Mouse (Mus musculus): Measurements from ENCODE around the gene Dcdc2b. TPM values are rescaled to one million over a fixed set of nuclear protein-coding genes. Genes with fewer than 3 reads are reported as not detected.

The Dcdc2b gene
- polyA plus RNA-seq, 1 experiment from 2014 or later = 4.0 TPM

DNA sequence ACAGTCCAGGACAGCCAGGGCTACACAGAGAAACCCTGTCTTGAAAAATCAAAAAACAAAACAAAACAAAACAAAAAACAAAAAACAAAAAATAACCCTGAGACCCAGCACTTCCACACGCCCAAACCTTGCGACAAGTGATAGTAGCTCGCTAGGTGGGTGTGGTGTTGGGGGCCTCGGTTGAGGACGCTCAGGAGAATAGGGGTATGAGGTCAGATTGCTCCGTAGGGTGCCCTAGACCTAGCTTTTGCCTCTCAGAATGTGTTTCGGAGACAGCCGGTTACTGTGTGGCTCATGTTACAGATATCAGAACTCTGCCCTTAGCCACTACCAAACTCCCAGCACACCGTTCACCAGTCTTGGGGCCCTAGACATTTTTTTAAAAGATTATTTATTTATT is 28.3 kb downstream of the Dcdc2b start:
- Histone ChIP-seq H3K4me1 (replicated peaks; ENCODE audit: control insufficient read depth, insufficient read depth, low read length) (peaks cover 7% of the 10 kb centered on the region), H3K36me3 (ENCODE audit: control insufficient read depth, insufficient read depth) (peaks cover 7% of the 10 kb centered on the region; the same call in 1 of the 2 replicates), H3K27me3 (replicated peaks; ENCODE audit: control insufficient read depth, insufficient read depth, low read length) (no peaks in the 10 kb centered on the region), H3K9me3 (ENCODE audit: control insufficient read depth, low read length) (no peaks in the 10 kb centered on the region), H3K27ac (ENCODE audit: low read length) (no peak overlapping the region), H3K9ac (replicated peaks; ENCODE audit: low read depth, low read length) (no peak overlapping the region), H3K4me2 (ENCODE audit: low read length) (no peak overlapping the region), H3K4me3 (replicated peaks; ENCODE audit: low read length) (no peak overlapping the region)
- WGBS = 82% methylated on average over 9 of the region's 9 CpGs
- ATAC-seq = no peak

DNA sequence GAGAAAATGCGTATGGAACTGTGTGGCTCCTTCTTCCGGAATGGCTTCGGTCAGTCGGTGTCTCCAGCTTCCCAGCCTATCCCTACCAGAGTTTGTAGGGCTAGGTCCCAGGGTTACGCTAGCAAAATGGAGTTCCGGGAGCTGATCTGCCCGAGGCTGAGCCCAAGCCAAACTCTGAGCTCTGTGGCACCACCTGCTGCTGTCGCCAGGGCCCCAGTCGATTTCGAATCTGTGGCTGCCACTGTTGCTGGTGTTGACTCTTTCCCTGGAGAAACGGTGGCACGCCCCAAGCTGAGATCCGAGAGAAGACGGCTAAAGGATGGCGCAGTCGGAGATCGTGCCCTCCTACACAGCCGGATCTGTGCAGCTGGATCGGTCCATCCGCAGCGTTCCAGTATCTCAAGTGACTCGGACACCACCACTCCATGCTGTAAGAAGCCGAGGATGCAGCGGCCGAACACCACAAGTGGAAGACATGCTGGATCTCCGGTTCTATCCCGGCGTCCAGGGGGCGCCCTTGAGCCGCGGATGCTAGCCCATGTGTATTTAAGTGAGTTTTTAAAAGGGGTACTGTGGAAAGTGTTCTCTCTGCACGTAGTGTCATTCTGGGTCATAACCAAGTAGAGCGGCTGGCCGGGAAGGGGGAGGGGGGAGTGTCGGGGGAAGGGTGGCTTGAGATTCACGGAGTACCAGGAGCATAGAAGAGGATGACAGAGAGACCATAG is 29.0 kb downstream of the Dcdc2b start:
- 1% methylated on average over 36 of the region's 36 CpGs for whole genome bisulfite sequencing
- Histone ChIP-seq H3K27ac (ENCODE audit: low read length) (no peak overlapping the region), H3K4me3 (replicated peaks; ENCODE audit: low read length) (peak overlapping the region; percentile 41), H3K4me1 (replicated peaks; ENCODE audit: control insufficient read depth, insufficient read depth, low read length) (peaks cover 7% of the 10 kb centered on the region), H3K9me3 (ENCODE audit: control insufficient read depth, low read length) (no peaks in the 10 kb centered on the region), H3K27me3 (replicated peaks; ENCODE audit: control insufficient read depth, insufficient read depth, low read length) (no peaks in the 10 kb centered on the region), H3K36me3 (ENCODE audit: control insufficient read depth, insufficient read depth) (no peaks in the 10 kb centered on the region), H3K4me2 (ENCODE audit: low read length) (peak overlapping the region; percentile 61), H3K9ac (replicated peaks; ENCODE audit: low read depth, low read length) (peak overlapping the region; percentile 50)
- ATAC-seq = peak; percentile 52

DNA sequence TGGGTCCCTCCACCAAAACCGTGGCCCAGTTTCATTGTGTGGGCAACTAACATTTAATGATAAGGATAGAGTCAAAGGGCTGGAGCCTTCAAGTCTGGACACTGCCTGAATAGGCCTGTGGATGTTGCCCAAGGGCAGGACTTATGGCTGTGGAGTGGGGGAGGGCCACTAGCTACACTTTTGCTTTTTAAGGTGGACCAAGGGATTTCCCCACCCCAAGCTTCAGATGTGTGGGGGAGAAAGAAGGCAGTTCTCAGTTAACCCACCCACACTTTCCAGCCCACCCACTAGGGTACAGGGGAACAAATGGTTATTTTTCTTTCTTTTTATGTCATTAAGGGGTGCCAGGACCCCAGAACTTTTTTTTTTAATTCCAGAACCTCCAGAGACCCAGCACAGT is 29.7 kb downstream of the Dcdc2b start:
- Histone ChIP-seq H3K36me3 (ENCODE audit: control insufficient read depth, insufficient read depth) (no peaks in the 10 kb centered on the region), H3K27me3 (replicated peaks; ENCODE audit: control insufficient read depth, insufficient read depth, low read length) (no peaks in the 10 kb centered on the region), H3K9ac (replicated peaks; ENCODE audit: low read depth, low read length) (no peak overlapping the region; the same call in 1 of the 2 replicates), H3K4me3 (replicated peaks; ENCODE audit: low read length) (no peak overlapping the region), H3K27ac (ENCODE audit: low read length) (no peak overlapping the region), H3K4me1 (replicated peaks; ENCODE audit: control insufficient read depth, insufficient read depth, low read length) (peaks cover 7% of the 10 kb centered on the region), H3K4me2 (ENCODE audit: low read length) (no peak overlapping the region; the same call in 1 of the 2 replicates), H3K9me3 (ENCODE audit: control insufficient read depth, low read length) (no peaks in the 10 kb centered on the region)
- 74% methylated on average over 1 of the region's 1 CpGs for WGBS
- no peak for ATAC-seq

DNA sequence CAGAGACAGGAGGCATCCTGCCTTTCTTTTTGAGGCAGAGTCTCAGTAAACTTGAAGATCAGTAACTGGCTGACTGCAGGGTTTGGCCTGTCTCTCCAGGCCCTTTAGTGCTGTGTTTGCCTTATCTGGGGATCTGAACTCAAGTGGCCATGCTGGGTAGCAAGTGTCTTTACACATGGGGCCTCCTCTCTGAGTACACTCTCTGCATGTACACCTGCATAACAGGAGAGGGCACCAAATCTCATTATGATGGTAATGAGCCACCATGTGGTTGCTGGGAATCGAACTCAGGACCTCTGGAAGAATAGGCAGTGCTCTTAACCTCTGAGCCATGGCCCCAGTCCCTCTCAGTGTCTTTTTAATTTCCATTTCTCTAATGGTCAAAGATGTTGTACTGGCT is 31.8 kb downstream of the Dcdc2b start:
- H3K4me3 ChIP-seq (replicated peaks; ENCODE audit: low read length) = no peak overlapping the region
- no peak overlapping the region for H3K4me2 ChIP-seq (ENCODE audit: low read length)
- H3K27me3 ChIP-seq (replicated peaks; ENCODE audit: control insufficient read depth, insufficient read depth, low read length) = no peaks in the 10 kb centered on the region
- H3K36me3 ChIP-seq (ENCODE audit: control insufficient read depth, insufficient read depth) = no peaks in the 10 kb centered on the region
- H3K9me3 ChIP-seq (ENCODE audit: control insufficient read depth, low read length) = no peaks in the 10 kb centered on the region
- H3K4me1 ChIP-seq (replicated peaks; ENCODE audit: control insufficient read depth, insufficient read depth, low read length) = peaks cover 9% of the 10 kb centered on the region
- no peak overlapping the region for H3K27ac ChIP-seq (ENCODE audit: low read length)
- no peak for ATAC-seq
- 79% methylated on average over 1 of the region's 1 CpGs for WGBS
- no peak overlapping the region for H3K9ac ChIP-seq (replicated peaks; ENCODE audit: low read depth, low read length)

DNA sequence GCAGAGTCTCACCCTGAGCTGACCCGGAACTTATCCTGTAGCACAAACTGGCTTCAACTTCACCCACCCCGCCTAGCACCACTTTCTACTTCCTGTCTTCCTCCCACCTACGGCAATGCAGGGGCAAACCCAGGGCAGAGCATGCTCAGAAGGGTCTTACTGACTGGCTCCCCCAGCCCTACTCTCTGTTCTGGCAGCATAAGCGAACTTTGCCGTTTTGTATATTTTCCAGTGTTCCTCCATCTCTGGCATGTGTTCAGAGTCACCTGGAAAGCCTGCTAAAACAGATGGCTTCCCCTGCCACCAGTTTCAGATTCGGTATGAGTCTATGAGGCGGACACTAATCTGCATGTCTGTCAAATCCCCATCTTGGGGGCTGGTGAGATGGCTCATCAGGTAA is 33.7 kb downstream of the Dcdc2b start:
- Histone ChIP-seq H3K36me3 (ENCODE audit: control insufficient read depth, insufficient read depth) (no peaks in the 10 kb centered on the region), H3K4me2 (ENCODE audit: low read length) (no peak overlapping the region), H3K9me3 (ENCODE audit: control insufficient read depth, low read length) (no peaks in the 10 kb centered on the region), H3K4me3 (replicated peaks; ENCODE audit: low read length) (no peak overlapping the region), H3K27me3 (replicated peaks; ENCODE audit: control insufficient read depth, insufficient read depth, low read length) (no peaks in the 10 kb centered on the region), H3K27ac (ENCODE audit: low read length) (no peak overlapping the region), H3K4me1 (replicated peaks; ENCODE audit: control insufficient read depth, insufficient read depth, low read length) (peaks cover 14% of the 10 kb centered on the region), H3K9ac (replicated peaks; ENCODE audit: low read depth, low read length) (no peak overlapping the region)
- 68% methylated on average over 7 of the region's 7 CpGs for WGBS
- no peak for ATAC-seq

DNA sequence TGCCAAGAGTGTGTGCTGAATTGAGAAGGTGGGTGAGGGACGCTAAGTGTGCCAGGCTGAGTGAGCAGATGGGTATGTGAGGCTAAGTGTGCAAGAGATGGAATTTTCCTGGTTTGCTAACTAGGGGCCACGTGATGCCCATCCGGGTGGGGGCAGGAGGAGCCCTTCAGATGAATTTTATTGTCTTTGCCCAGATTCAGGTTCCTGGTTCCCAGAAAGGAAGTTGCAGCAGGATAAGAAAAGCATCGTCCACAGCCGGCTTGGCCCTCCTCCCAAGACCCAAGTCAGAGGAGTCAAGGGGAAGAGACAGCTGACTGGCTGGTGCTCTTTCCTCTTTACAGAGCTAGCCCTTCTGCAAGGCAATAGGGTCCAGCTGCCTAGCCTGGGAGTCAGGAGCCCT is 35.6 kb downstream of the Dcdc2b start, which contains the start of gene Fam167b:
Gene Fam167b (minus strand): TSS at position 84 of the 400 bp plus-strand sequence.
- Histone ChIP-seq H3K4me2 (ENCODE audit: low read length) (no peak within 1 kb of the TSS), H3K9ac (replicated peaks; ENCODE audit: low read depth, low read length) (no peak within 1 kb of the TSS), H3K27me3 (replicated peaks; ENCODE audit: control insufficient read depth, insufficient read depth, low read length) (no peaks in the 10 kb centered on the region), H3K9me3 (ENCODE audit: control insufficient read depth, low read length) (no peaks in the 10 kb centered on the region), H3K27ac (ENCODE audit: low read length) (no peak within 1 kb of the TSS), H3K4me3 (replicated peaks; ENCODE audit: low read length) (no peak within 1 kb of the TSS), H3K36me3 (ENCODE audit: control insufficient read depth, insufficient read depth) (no peaks in the 10 kb centered on the region), H3K4me1 (replicated peaks; ENCODE audit: control insufficient read depth, insufficient read depth, low read length) (peaks cover 7% of the 10 kb centered on the region)
- WGBS = 90% methylated on average over 5 of the region's 5 CpGs
- no peak for ATAC-seq

DNA sequence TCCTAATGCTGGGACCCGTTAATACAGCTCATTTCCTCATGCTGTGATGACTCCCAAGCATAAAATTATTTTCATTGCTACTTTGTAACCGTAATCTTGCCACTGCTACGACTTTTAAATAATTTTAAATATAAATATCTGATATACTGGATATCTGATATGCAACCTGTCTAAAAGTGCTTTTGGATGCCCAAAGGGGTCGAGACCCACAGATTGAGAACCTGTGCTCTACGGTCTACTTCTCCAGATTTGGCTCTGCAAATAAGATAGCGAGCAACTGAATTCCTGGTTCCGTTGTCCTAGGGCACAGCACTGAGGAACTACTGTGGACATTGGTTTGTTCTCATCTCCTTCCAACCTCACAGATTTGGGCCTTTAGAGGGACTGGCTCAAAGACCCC is 36.4 kb downstream of the Dcdc2b start:
- Histone ChIP-seq H3K27me3 (replicated peaks; ENCODE audit: control insufficient read depth, insufficient read depth, low read length) (no peaks in the 10 kb centered on the region), H3K27ac (ENCODE audit: low read length) (no peak overlapping the region), H3K9me3 (ENCODE audit: control insufficient read depth, low read length) (no peaks in the 10 kb centered on the region), H3K4me2 (ENCODE audit: low read length) (no peak overlapping the region), H3K9ac (replicated peaks; ENCODE audit: low read depth, low read length) (no peak overlapping the region), H3K36me3 (ENCODE audit: control insufficient read depth, insufficient read depth) (no peaks in the 10 kb centered on the region), H3K4me3 (replicated peaks; ENCODE audit: low read length) (no peak overlapping the region), H3K4me1 (replicated peaks; ENCODE audit: control insufficient read depth, insufficient read depth, low read length) (peaks cover 7% of the 10 kb centered on the region)
- WGBS = 87% methylated on average over 7 of the region's 7 CpGs
- ATAC-seq = no peak

DNA sequence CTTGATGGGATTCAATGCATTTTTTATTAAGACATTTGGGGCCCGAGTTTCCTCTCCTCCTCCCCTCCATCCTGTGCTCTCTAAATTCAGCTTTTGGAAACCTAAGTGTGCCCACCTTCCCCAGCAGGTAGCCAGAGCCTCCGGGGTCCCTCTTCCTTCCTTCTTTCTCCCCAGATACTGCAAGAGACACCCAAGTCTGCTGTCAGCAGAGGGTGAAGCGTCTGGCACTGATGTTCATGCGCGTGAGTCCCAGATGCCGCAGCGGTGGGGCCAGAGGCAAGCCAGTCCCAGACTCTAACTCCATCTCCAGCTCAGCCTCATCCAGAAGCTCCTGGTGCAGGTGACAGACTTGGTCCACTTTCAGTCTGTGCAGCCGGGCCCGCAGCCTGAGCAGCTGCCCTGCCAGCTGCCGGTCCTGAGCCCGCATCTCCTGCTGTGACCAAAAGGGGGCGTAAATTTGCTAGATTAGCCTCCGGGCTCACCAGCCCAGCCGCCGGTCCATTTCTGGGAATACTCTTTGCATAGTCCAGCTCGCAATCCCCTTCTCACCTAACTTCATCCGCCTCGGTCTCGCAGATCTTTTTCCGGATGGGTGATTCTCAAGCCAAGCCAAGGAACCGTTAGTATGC is 37.1 kb downstream of the Dcdc2b start:
- peaks cover 7% of the 10 kb centered on the region for H3K4me1 ChIP-seq (replicated peaks; ENCODE audit: control insufficient read depth, insufficient read depth, low read length)
- H3K27me3 ChIP-seq (replicated peaks; ENCODE audit: control insufficient read depth, insufficient read depth, low read length) = no peaks in the 10 kb centered on the region
- ATAC-seq = peak; percentile 33; the same call in 1 of the 2 replicates
- no peaks in the 10 kb centered on the region for H3K9me3 ChIP-seq (ENCODE audit: control insufficient read depth, low read length)
- H3K27ac ChIP-seq (ENCODE audit: low read length) = no peak overlapping the region
- H3K4me3 ChIP-seq (replicated peaks; ENCODE audit: low read length) = no peak overlapping the region
- WGBS = 28% methylated on average over 21 of the region's 21 CpGs
- no peaks in the 10 kb centered on the region for H3K36me3 ChIP-seq (ENCODE audit: control insufficient read depth, insufficient read depth)
- no peak overlapping the region for H3K9ac ChIP-seq (replicated peaks; ENCODE audit: low read depth, low read length)
- H3K4me2 ChIP-seq (ENCODE audit: low read length) = peak overlapping the region; percentile 18; the same call in 1 of the 2 replicates

DNA sequence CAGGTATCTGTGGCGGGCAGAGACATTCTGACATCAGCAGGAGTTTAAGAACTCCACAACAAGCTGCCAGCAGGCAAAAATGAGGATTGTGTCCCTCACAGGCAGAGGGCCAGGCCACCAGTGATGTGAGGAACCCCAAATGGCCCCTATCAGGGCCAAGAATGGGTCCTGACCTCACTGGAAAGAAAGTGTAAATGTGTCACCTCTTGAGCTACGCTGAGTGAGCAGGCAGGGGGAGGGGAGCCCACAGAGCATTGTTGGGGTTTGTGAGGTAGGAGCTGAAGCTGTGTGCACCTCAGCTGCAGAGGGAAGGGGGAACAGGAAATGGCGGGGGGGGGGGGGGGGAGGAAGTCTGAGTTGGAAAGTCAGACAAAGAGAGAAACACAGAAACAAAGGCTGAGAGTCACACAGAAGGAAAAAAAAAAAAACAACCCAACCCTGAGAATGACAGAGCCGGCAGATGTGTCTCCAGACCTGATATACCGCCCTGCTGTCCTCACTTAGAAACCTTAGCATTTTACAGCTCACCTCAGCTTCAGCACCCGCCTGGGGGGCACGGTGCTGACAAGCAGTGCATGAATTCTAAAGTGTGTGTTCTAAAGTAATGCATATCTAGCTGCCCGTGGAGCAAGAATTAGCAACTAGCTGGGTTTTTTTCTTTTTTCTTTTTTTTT is 38.7 kb downstream of the Dcdc2b start:
- no peak overlapping the region for H3K4me3 ChIP-seq (replicated peaks; ENCODE audit: low read length)
- H3K4me2 ChIP-seq (ENCODE audit: low read length) = no peak overlapping the region
- no peak for ATAC-seq
- H3K27ac ChIP-seq (ENCODE audit: low read length) = no peak overlapping the region
- peaks cover 7% of the 10 kb centered on the region for H3K4me1 ChIP-seq (replicated peaks; ENCODE audit: control insufficient read depth, insufficient read depth, low read length)
- WGBS = 65% methylated on average over 7 of the region's 8 CpGs
- no peaks in the 10 kb centered on the region for H3K9me3 ChIP-seq (ENCODE audit: control insufficient read depth, low read length)
- no peaks in the 10 kb centered on the region for H3K36me3 ChIP-seq (ENCODE audit: control insufficient read depth, insufficient read depth)
- H3K27me3 ChIP-seq (replicated peaks; ENCODE audit: control insufficient read depth, insufficient read depth, low read length) = no peaks in the 10 kb centered on the region
- no peak overlapping the region for H3K9ac ChIP-seq (replicated peaks; ENCODE audit: low read depth, low read length)

Measured in forebrain, embryonic 16.5 days (tissue).